Mouse (Mus musculus) megakaryocyte, adult 5-6 weeks (primary cell): ENCODE measurements around the gene Tfrc. TPM values are rescaled to one million over a fixed set of nuclear protein-coding genes. Genes with fewer than 3 reads are reported as not detected.
A peak's percentile ranks its signal among the peaks of the same experiment; 100 is the strongest.
"Not testable (repeated sequence)": the region's sequence is repeated elsewhere in the genome, so short reads cannot be mapped to it uniquely, and the experiment has no call there.

ENCODE experiments used
- ATAC-seq: 2 replicates; pipeline ENCODE4 v1.8.0; 2016; ENCODE audit warnings: mild to moderate bottlenecking, inconsistent platforms; ENCODE audit not compliant: poor library complexity, severe bottlenecking
- total RNA-seq, 2 experiments: library from RNA; stranded (forward) in 1 of 2; stranded (reverse) in 1 of 2; fragments of 153-499, 151-499 nt in 1 of 2; fragments of 221-1000, 200-1000 nt in 1 of 2; gene quantifications; 2 replicates each; pipeline versions ENCODE4 v1.2.3 to v1.2.4; 2015 to 2017

The Tfrc gene
- total RNA-seq, 2 experiments from 2014 or later = 29.5 to 29.6 TPM

GRCm38 (mm10) chr16:32610460-32611255, 1.9 kb downstream of the Tfrc start:
- ATAC-seq = no peak

DNA sequence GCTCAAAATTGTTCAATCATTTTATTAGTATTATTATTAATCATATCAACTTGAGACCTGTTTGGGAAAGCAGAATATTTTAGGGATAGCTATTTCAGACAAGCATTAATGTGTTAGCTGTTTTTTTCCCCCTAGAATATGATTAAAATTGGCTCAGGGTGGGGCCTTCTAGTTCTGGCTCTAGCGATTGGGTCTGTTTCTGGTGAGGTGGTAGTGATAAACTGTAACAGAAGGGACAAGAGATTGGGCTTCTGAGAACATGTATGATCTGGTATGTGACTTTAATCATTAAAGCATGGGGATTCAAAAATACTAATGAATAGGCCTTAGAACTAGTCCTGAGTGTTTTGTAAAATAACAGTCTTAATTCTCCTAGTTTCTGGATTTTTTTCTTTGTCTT, 3.3 kb downstream of the Tfrc start:
- no peak for ATAC-seq

DNA sequence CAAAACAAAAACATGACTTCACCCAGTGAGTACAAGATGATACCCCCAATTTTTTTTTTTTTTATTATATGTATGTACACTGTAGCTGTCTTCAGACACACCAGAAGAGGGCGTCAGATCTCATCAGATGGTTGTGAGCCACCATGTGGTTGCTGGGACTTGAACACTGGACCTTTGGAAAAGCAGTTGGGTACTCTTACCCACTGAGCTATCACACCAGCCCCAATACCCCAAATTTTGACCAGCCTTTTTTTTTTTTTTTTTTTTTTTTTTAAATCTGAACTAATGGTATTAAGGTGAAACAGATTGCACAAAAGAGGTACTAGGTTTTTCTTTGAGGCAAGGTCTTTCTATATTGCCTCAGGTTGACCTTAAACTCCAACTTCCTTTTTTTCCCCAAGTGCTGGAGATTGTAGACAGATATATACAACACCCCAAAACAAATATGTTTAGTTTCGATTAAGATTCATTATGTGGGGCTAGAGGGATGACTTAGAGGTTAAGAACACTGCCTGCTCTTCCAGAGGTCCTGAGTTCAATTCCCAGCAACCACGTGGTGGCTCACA, 4.6 kb downstream of the Tfrc start:
- no peak for ATAC-seq

- 0 out of 2 replicates have a peak, but pooled peaks have one; percentile 31 for ATAC-seq
These were observed 5.3 kb downstream of the Tfrc start for GRCm38 (mm10) chr16:32614047-32614446.

DNA sequence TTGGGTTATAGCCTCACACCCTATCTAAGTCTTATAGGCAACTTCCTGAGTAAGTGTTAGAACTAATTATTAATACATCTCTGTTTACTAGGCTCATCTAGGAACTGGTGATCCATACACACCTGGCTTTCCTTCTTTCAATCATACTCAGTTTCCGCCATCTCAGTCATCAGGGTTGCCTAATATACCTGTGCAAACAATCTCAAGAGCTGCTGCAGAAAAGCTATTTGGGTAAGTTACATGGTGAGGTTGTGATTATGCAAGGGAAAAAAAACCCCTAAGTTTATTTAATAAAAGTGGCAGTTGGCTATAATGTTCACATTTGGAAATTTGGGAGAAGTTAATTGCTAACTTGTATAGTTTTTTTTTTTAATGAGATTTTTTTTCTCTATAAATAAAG, 10.2 kb downstream of the Tfrc start:
- ATAC-seq = no peak

- ATAC-seq = no peak
These were observed 19.4 kb downstream of the Tfrc start for GRCm38 (mm10) chr16:32628140-32628539.

- no peak for ATAC-seq
These were observed 23.7 kb downstream of the Tfrc start for GRCm38 (mm10) chr16:32632328-32632824.

DNA sequence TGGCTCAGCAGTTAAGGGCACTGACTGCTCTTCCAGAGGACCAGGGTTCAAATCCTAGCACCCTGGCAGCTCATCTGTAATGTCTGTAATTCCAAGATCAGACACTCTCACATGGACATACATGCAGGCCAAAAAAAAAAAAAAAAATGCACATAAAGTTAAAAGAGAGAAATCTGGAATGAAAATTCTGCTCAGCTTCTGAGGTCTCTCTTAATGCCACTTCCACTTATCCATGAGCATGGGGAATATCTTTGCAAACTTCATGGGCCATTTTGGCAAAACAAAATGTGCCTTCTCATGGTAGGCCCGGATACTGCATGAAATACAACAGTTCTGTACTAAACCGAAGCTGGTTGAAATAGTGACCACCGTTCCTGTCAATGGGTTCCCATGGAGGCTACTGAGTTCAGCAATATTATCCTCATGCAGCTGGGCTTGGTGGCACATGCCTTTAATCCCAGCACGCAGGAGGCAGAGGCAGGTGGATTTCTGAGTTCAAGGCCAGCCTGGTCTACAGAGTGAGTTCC, 24.8 kb downstream of the Tfrc start:
- no peak for ATAC-seq

GRCm38 (mm10) chr16:32634183-32634582, 25.5 kb downstream of the Tfrc start:
- no peak for ATAC-seq

DNA sequence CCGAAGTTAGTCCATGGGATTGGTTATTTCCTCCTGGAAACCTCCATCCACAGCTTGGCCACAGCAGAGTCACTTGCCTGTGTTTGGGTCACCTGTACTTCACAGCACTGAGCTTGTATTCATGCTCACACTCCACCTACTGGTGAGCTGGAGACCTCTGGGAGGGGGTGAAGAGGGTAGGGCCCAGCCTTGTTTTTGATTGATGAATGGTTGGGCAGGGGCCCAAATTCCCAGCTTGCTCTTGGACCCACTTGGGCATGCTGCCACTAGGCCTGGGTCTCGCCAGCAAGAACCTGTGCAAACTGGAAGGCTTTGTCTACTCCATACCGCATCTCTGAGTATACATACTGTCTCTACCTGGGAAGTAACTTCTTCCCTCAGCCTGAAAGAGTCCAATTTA, 26.6 kb downstream of the Tfrc start:
- ATAC-seq = no peak

- ATAC-seq = no peak
These were observed 27.6 kb downstream of the Tfrc start for GRCm38 (mm10) chr16:32636331-32636730.

DNA sequence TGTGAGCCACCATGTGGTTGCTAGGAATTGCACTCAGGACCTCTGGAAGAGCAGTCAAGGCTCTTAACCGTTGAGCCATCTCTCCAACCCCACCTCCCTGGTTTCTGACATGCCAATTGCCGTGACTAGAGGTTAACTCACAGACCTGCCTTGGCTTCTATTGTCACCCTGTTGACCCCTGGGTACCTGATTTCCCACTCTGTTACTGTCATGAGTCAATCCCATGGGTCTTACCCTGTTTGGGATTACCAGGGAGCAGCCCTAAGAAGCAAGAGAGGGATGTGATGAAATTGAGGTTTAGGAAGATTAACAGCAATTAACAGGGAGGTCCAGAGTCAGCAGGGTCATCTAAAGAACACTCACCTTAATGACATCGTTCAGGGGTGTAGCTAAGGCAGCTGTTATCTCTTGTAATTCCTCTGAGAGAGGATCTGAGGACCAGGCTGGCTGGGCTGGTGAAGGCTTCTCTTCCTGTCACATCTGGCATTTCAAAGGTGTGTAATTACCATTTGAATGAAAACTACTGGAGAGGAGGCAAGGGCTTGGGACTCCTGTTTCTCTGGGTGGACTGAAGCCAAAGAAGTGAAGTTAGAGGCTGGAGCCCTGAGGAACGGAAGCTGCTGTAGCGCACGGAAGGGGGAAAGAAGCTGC, 28.3 kb downstream of the Tfrc start:
- no peak for ATAC-seq

- ATAC-seq = peak; percentile 95
These were observed 29.8 kb downstream of the Tfrc start for GRCm38 (mm10) chr16:32638476-32638875.

DNA sequence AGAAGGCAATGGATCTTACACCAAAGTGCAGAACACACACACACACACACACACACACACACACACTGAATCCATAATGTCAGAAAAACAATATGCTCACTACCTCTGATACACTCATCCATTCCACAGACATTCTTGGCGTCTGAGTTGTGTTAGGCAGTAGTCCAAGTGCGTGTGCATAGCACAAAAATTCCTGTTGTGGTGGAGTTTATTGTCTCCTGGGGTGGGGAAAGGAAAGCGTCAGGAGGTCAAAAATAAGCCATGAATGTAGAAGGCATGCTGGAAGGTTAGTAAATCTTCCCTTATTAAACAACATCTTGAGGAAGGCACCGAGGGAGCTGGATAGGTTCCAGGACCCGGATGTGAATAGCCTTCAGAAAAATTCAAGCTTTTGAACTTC, 31.4 kb downstream of the Tfrc start:
- ATAC-seq = no peak

GRCm38 (mm10) chr16:32640683-32641082, 32.0 kb downstream of the Tfrc start:
- ATAC-seq = not testable (repeated sequence)

DNA sequence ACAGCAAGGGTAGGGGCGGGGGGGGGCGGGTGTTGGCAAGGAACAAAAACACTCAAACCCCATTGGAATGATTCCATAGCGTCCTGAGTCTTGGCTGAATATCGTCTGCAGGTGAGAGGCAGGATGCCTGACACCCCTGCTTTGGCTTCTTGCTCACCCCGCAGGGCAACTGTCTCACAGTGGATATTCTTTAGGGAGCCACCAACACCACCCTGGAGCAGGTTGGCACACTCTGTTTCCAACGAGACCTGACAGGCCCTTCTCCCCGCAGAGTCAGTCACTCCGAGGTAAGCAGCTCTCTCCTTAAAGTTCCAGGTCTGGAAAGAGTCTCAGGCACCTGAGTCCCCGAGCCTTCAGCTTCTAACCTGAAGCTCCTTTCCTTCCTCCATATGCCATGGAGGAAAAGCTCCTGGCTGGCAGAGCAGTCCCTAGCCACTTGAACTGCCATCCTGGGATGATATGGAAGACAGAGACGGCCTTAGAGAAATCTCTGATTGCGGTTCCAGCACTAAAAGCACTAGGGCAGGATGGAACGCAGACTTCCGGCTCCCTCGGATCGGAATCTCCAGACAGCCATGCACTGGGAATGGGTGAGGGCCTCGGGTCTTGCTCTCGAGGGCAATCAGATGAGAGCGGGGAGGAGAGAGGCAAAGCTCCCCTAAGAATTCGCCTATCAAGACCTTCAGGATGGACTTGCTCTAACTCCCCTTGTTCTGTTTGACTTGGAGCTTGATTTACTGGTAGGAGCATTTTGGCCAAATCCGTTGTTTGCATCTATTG, 32.9 kb downstream of the Tfrc start:
- ATAC-seq = no peak

- no peak for ATAC-seq
These were observed 33.6 kb downstream of the Tfrc start for GRCm38 (mm10) chr16:32642280-32642679.

- peak; percentile 74 for ATAC-seq
These were observed 34.9 kb downstream of the Tfrc start, which contains the start of gene Tnk2 for GRCm38 (mm10) chr16:32643661-32644061. Tnk2 (plus strand) TSS chr16:32643874.

DNA sequence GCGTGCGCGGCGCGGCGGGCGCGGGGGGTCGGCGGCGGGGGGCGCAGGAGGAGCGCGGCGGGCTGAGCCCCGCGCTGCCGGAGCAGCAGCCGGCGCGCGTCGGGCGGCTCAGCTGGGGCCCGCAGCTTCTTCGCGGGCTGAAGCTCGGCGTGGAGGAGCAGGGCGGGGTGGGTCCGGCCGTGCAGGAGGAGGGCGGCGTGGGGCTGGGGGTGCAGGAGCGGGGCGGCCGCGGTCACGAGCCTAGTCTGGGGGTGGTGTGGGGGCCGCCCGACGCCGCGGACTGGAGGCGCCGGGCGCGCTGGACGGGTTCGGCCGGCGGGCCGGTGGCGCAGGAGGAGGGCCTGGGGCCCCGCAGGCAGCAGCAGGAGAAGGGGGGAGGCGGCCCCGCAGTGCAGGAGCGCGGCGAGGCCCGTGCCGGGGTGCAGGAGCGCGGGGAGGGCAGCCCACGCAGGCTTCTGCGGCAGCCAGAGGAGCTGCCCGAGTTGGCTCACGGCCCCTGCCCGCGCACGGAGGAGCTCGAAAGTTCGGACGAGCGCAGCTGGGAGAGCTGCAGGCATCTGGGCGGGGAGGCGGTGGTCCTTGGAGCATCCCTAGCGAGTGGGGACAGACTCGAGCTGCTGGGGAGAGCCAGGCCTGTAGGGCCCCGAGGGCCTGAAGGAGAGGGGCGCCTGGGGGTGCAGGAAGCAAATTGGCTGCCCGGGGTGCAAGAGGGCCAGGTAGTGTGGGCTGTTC, 35.5 kb downstream of the Tfrc start:
- ATAC-seq = no peak

- peak; percentile 4; the same call in 1 of the 2 replicates for ATAC-seq
These were observed 36.1 kb downstream of the Tfrc start for GRCm38 (mm10) chr16:32644801-32645170.
